Mouse (Mus musculus): ENCODE measurements around the gene Pfdn6.

GRCm38 (mm10) chr17:33902491-33902890 lies 37.7 kb downstream of the Pfdn6 start:
- no peak for TF ChIP-seq ZC3H11A (IDR thresholded peaks at IDR 0.05; ENCODE audit: borderline replicate concordance, low read depth, low read length)
- no peak for TF ChIP-seq ZNF384 (IDR thresholded peaks at IDR 0.05; ENCODE audit: low read depth, low read length)
- no peak for TF ChIP-seq HCFC1 (IDR thresholded peaks at IDR 0.05; ENCODE audit: borderline replicate concordance, insufficient read depth, low read length)
- no peak for TF ChIP-seq MAFK (IDR thresholded peaks at IDR 0.05; ENCODE audit: insufficient read depth, low read depth, low read length)
- no peak for TF ChIP-seq CHD2 (IDR thresholded peaks at IDR 0.05; ENCODE audit: low read depth, low read length)

Data from ES-E14 (cell line).